Mouse (Mus musculus) ES-Bruce4 (cell line): ENCODE results near the gene Rnasel. TPM values are rescaled to one million over a fixed set of nuclear protein-coding genes. Genes with fewer than 3 reads are reported as not detected.

Source experiments
- H3K27ac ChIP-seq: 2 replicates; pipeline ENCODE4 v1.5.1; 2012; ENCODE audit warnings: low read length, inconsistent platforms; ENCODE audit not compliant: insufficient read depth
- H3K27me3 ChIP-seq: 2 replicates; pipeline ENCODE4 v1.6.1; 2012; ENCODE audit warnings: mild to moderate bottlenecking, low read length, inconsistent platforms; ENCODE audit not compliant: control insufficient read depth, poor library complexity, insufficient read depth, severe bottlenecking
- H3K36me3 ChIP-seq: 2 replicates; pipeline ENCODE4 v1.6.1; 2012; ENCODE audit warnings: inconsistent platforms, mild to moderate bottlenecking, low read length, moderate library complexity; ENCODE audit not compliant: control insufficient read depth, poor library complexity, insufficient read depth, severe bottlenecking
- H3K4me1 ChIP-seq: one replicate; pipeline ENCODE4 v1.8.1; 2011; ENCODE audit warnings: low read length; ENCODE audit not compliant: control insufficient read depth, insufficient read depth
- H3K4me3 ChIP-seq: 2 replicates; pipeline ENCODE4 v1.5.1; 2011; ENCODE audit warnings: low read depth, mild to moderate bottlenecking, low read length
- H3K9ac ChIP-seq: 2 replicates; pipeline ENCODE4 v1.6.1; 2012; ENCODE audit warnings: low read depth, mild to moderate bottlenecking, inconsistent platforms; ENCODE audit not compliant: poor library complexity, severe bottlenecking
- H3K9me3 ChIP-seq: replicated peaks from 2 replicates; pipeline ENCODE4 v1.6.1; 2012; ENCODE audit warnings: mild to moderate bottlenecking, low read length, inconsistent platforms; ENCODE audit not compliant: control insufficient read depth, poor library complexity, insufficient read depth, severe bottlenecking
- CTCF ChIP-seq: IDR thresholded peaks from one replicate; pipeline ENCODE4 v1.8.1; 2011; ENCODE audit warnings: low read depth, low read length
- EP300 ChIP-seq: IDR thresholded peaks from 2 replicates; pipeline ENCODE4 v1.6.1; 2011; ENCODE audit warnings: low read depth, low read length; ENCODE audit not compliant: insufficient read depth
- POLR2A ChIP-seq: IDR thresholded peaks from one replicate; pipeline ENCODE4 v1.8.1; 2011; ENCODE audit warnings: low read length; ENCODE audit not compliant: insufficient read depth
- polyA plus RNA-seq: library from polyadenylated mRNA; stranded (reverse); fragments of >200 nt; gene quantifications from 2 replicates; pipeline ENCODE4 v1.2.4, GENCODE M21; 2011; ENCODE audit warnings: low read depth; ENCODE audit not compliant: missing spikeins, insufficient read depth, insufficient read length

The Rnasel gene
- polyA plus RNA-seq, 1 experiment = 1.1 TPM

DNA sequence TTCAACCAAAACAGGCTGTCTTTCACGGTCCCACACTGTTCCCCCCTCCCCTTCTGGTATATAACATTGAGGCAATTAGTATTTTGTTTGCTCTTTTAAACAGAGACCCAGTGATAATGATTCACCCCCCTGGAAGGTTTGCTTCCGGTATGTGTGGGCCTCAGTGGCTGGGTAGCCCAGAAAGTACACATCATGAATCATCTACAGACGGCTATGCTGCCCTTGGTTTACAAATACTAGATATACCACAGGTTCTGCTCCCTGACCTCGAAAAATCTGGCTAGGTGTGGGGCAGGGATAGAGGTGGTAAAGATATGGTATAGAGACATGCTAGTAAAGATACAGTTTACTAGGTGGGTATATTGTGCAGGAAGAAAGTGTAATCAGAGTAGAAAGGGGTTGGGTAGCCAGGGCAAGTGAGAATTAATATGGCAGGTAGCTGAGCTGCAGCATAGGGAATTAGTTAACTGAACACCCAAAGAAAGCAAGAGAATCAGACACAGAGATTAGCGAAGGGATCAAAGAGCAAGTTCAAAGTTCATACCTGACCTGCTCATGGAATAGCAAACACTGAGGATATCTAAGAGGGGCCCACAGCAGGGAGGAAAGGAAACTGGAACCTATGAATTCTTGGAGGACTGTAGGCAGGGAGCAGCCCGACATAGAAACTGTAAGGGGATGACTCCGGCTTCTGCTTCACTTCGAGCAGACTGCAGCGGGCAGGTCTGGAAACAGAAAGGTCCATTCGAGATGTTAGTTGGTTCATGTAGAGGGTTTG lies 21.0 kb downstream of the Rnasel start:
- Histone ChIP-seq H3K36me3 (no peaks in the 10 kb centered on the region), H3K4me3 (no peak overlapping the region), H3K9ac (no peak overlapping the region), H3K27ac (no peak overlapping the region), H3K9me3 (no peaks in the 10 kb centered on the region), H3K4me1 (no peaks in the 10 kb centered on the region), H3K27me3 (no peaks in the 10 kb centered on the region)
- no peak for TF ChIP-seq POLR2A
- TF ChIP-seq CTCF = no peak

DNA sequence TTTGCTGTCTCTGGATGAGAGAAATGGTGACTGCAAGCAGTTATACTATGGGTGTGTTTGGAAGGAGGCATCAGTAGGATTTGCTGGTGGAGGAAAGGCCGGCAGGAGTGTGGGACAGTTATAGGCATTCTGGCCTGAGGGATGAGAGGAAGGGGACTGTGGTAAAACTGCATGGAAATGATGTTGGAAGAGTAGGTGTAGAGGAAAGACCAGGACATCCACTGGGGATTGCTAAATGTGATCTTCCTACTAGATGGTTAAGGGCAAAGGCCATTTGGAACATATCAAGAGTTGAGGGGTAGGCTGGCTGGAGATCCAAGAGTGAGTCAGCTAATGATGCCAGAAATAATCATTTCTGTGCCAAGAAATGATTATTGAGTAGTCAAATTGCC lies 21.5 kb downstream of the Rnasel start:
- H3K4me1 ChIP-seq = no peaks in the 10 kb centered on the region
- no peak for TF ChIP-seq CTCF
- TF ChIP-seq EP300 = no peak
- TF ChIP-seq POLR2A = no peak
- no peaks in the 10 kb centered on the region for H3K9me3 ChIP-seq
- no peaks in the 10 kb centered on the region for H3K27me3 ChIP-seq
- no peak overlapping the region for H3K27ac ChIP-seq
- no peaks in the 10 kb centered on the region for H3K36me3 ChIP-seq
- H3K9ac ChIP-seq = no peak overlapping the region
- H3K4me3 ChIP-seq = no peak overlapping the region

DNA sequence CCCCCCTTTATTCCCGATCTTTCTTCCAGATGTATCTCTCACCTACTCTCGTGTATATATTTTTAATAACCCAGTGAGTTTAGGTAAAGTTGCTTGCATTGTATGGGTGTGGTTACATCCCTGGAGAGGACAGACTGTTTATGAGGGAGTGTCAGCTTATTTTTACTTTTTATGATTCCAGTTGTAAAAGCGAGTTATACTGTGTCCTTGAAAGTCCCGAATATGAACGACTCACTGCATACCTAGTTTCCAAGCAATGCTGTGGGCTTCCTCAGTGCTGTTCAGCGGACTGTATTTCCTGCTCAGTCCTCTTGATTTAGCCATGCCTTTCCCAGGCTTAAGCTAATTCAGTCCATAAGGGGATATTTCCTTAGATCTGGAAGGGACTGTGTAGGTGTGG lies 25.9 kb downstream of the Rnasel start:
- no peaks in the 10 kb centered on the region for H3K9me3 ChIP-seq
- no peak overlapping the region for H3K27ac ChIP-seq
- H3K36me3 ChIP-seq = no peaks in the 10 kb centered on the region
- no peaks in the 10 kb centered on the region for H3K4me1 ChIP-seq
- no peak for TF ChIP-seq CTCF
- no peak for TF ChIP-seq EP300
- no peak for TF ChIP-seq POLR2A
- no peak overlapping the region for H3K9ac ChIP-seq
- no peak overlapping the region for H3K4me3 ChIP-seq
- H3K27me3 ChIP-seq = no peaks in the 10 kb centered on the region; the same call in 1 of the 2 replicates

DNA sequence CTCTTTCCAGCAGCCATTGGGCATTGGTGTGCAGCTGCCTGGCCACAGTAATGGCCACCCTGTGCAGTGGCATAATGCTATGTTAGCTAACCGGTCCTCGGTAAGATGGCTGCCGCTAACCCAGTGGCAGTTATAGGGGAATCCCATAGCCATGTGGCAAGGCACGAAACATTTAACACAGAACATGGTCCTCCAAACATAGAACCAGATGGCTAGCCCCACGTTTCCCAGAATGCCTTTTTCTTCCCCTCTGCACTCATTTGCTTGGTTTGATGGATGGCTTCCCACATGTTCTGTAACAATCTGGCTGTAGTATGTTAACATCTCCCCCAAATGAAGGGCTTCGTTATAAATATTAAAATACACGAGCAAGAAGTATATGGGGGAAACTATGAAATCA lies 27.0 kb downstream of the Rnasel start:
- no peaks in the 10 kb centered on the region; the same call in 1 of the 2 replicates for H3K27me3 ChIP-seq
- no peaks in the 10 kb centered on the region for H3K4me1 ChIP-seq
- TF ChIP-seq CTCF (no peak), POLR2A (no peak), EP300 (no peak)
- H3K9me3 ChIP-seq = no peaks in the 10 kb centered on the region
- no peak overlapping the region for H3K4me3 ChIP-seq
- no peak overlapping the region for H3K27ac ChIP-seq
- H3K9ac ChIP-seq = no peak overlapping the region
- H3K36me3 ChIP-seq = no peaks in the 10 kb centered on the region

- no peak overlapping the region for H3K9ac ChIP-seq
- H3K9me3 ChIP-seq = no peaks in the 10 kb centered on the region
- no peak overlapping the region for H3K27ac ChIP-seq
- H3K36me3 ChIP-seq = no peaks in the 10 kb centered on the region
- TF ChIP-seq CTCF (no peak), POLR2A (no peak), EP300 (no peak)
- H3K27me3 ChIP-seq = no peaks in the 10 kb centered on the region; the same call in 1 of the 2 replicates
- H3K4me1 ChIP-seq = no peaks in the 10 kb centered on the region
- no peak overlapping the region for H3K4me3 ChIP-seq
Observed at GRCm38 (mm10) chr1:153778205-153778604, 29.0 kb downstream of the Rnasel start.

GRCm38 (mm10) chr1:153783339-153783738 lies 34.1 kb downstream of the Rnasel start:
- no peak overlapping the region for H3K27ac ChIP-seq
- TF ChIP-seq CTCF = no peak
- no peaks in the 10 kb centered on the region for H3K4me1 ChIP-seq

More at GRCm38 (mm10) chr1:153783339-153783738, 34.1 kb downstream of the Rnasel start:
- Histone ChIP-seq H3K27me3 (peaks cover 1% of the 10 kb centered on the region; the same call in 1 of the 2 replicates), H3K9me3 (no peaks in the 10 kb centered on the region), H3K4me3 (no peak overlapping the region), H3K9ac (no peak overlapping the region), H3K36me3 (no peaks in the 10 kb centered on the region)
